Mouse (Mus musculus): ENCODE measurements around the gene Wwox. TPM values are rescaled to one million over a fixed set of nuclear protein-coding genes. Genes with fewer than 3 reads are reported as not detected.

The Wwox gene
- total and polyA plus RNA-seq, 3 experiments = 7.8 to 11.5 (median 9.1) TPM

- Histone ChIP-seq H3K4me2 (ENCODE audit: insufficient read depth, low read depth, poor library complexity, severe bottlenecking) (no peak overlapping the region), H3K4me1 (ENCODE audit: control insufficient read depth in 1 of 2, insufficient read depth in 2 of 2) (no peaks in the 10 kb centered on the region), H3K27me3 (replicated peaks) (peaks cover 58% of the 10 kb centered on the region), H3K9ac (ENCODE audit: insufficient read depth, low read depth) (no peak overlapping the region), H3K4me3 (replicated peaks in 1 of 3; ENCODE audit: low read depth in 2 of 3, low read length in 2 of 3, poor library complexity in 1 of 3) (no peak overlapping the region), H3K27ac (ENCODE audit: insufficient read depth, low read depth) (no peak overlapping the region), H3K36me3 (replicated peaks in 1 of 2; ENCODE audit: control insufficient read depth in 1 of 2, insufficient read depth in 1 of 2, low read length in 1 of 2) (no peaks in the 10 kb centered on the region), H3K9me3 (replicated peaks; ENCODE audit: low read length) (peaks cover 14% of the 10 kb centered on the region), H3K79me2 (replicated peaks; ENCODE audit: control insufficient read depth, extremely low read depth, insufficient read depth, poor library complexity, severe bottlenecking) (no peaks in the 10 kb centered on the region)
- no peak for DNase-seq (ENCODE audit: extremely low read depth)
- TF ChIP-seq MAFK (IDR thresholded peaks at IDR 0.05; ENCODE audit: insufficient replicate concordance, low read length) (no peak), CHD1 (IDR thresholded peaks at IDR 0.05; ENCODE audit: low read depth, low read length) (no peak), NRF1 (IDR thresholded peaks at IDR 0.05; ENCODE audit: low read depth, low read length) (no peak), CTCF (conservative IDR thresholded peaks at IDR 0.05 in 1 of 2, IDR thresholded peaks at IDR 0.05 in 1 of 2; ENCODE audit: low read depth in 2 of 2, low read length in 2 of 2) (no peak), MEF2A (IDR thresholded peaks at IDR 0.05; ENCODE audit: borderline replicate concordance, low read depth, low read length) (no peak), BHLHE40 (IDR thresholded peaks at IDR 0.05; ENCODE audit: low read depth, low read length) (no peak), RCOR1 (conservative IDR thresholded peaks at IDR 0.05; ENCODE audit: low read depth, low read length) (no peak), ZKSCAN1 (IDR thresholded peaks at IDR 0.05; ENCODE audit: borderline replicate concordance, low read depth, low read length) (no peak)
- in situ Hi-C loops (cut with MboI; ENCODE audit: low pct_ligation_motif_present, low pct_unique_long_range_greater_than_20kb, low sequenced_read_pairs) = no loop called here
- dilution Hi-C loops (cut with MboI; ENCODE audit: extremely low pct_ligation_motif_present, extremely low pct_unique_long_range_greater_than_20kb, low sequenced_read_pairs) = no loop called here
These were observed 919.0 kb downstream of the Wwox start for GRCm38 (mm10) chr8:115358481-115358880.

- no peaks in the 10 kb centered on the region for H3K79me2 ChIP-seq (replicated peaks; ENCODE audit: control insufficient read depth, extremely low read depth, insufficient read depth, poor library complexity, severe bottlenecking)
- peaks cover 5% of the 10 kb centered on the region for H3K9me3 ChIP-seq (replicated peaks; ENCODE audit: low read length)
- dilution Hi-C loops (cut with MboI; ENCODE audit: extremely low pct_ligation_motif_present, extremely low pct_unique_long_range_greater_than_20kb, low sequenced_read_pairs) (no loop called here), in situ Hi-C loops (cut with MboI; ENCODE audit: low pct_ligation_motif_present, low pct_unique_long_range_greater_than_20kb, low sequenced_read_pairs) (no loop called here)
- no peak overlapping the region for H3K9ac ChIP-seq (ENCODE audit: insufficient read depth, low read depth)
- H3K4me3 ChIP-seq (replicated peaks in 1 of 3; ENCODE audit: low read depth in 2 of 3, low read length in 2 of 3, poor library complexity in 1 of 3) = no peak overlapping the region
- no peak for TF ChIP-seq GABPA (IDR thresholded peaks at IDR 0.05; ENCODE audit: insufficient replicate concordance, low read depth, low read length)
- TF ChIP-seq HCFC1 (IDR thresholded peaks at IDR 0.05; ENCODE audit: low read depth, low read length) = no peak
- no peak for TF ChIP-seq EP300 (IDR thresholded peaks at IDR 0.05; ENCODE audit: low read length)
- no peak for TF ChIP-seq TCF12 (IDR thresholded peaks at IDR 0.05; ENCODE audit: low read depth, low read length)
- TF ChIP-seq CHD1 (IDR thresholded peaks at IDR 0.05; ENCODE audit: low read depth, low read length) = no peak
- no peak for TF ChIP-seq KAT2A (IDR thresholded peaks at IDR 0.05; ENCODE audit: insufficient replicate concordance, low read length)
- no peak for TF ChIP-seq USF1 (IDR thresholded peaks at IDR 0.05; ENCODE audit: low read depth, low read length)
- no peak for TF ChIP-seq JUN (IDR thresholded peaks at IDR 0.05; ENCODE audit: insufficient read depth, low read depth, low read length)
- no peaks in the 10 kb centered on the region for H3K36me3 ChIP-seq (replicated peaks in 1 of 2; ENCODE audit: control insufficient read depth in 1 of 2, insufficient read depth in 1 of 2, low read length in 1 of 2)
- no peak for DNase-seq (ENCODE audit: extremely low read depth)
- H3K4me1 ChIP-seq (ENCODE audit: control insufficient read depth in 1 of 2, insufficient read depth in 2 of 2) = no peaks in the 10 kb centered on the region
- H3K27me3 ChIP-seq (replicated peaks) = peaks cover 63% of the 10 kb centered on the region
- H3K4me2 ChIP-seq (ENCODE audit: insufficient read depth, low read depth, poor library complexity, severe bottlenecking) = no peak overlapping the region
- no peak overlapping the region for H3K27ac ChIP-seq (ENCODE audit: insufficient read depth, low read depth)
These were observed 920.2 kb downstream of the Wwox start for GRCm38 (mm10) chr8:115359701-115360100.
